Mouse (Mus musculus) small intestine, adult 2 months (tissue): ENCODE data around the gene Iqgap1.

Experiments used
- CTCF ChIP-seq: fragments of 200-500 bp; IDR thresholded peaks from 2 replicates; pipeline ENCODE4 v1.5.1; 2012; ENCODE audit warnings: low read depth, mild to moderate bottlenecking, control low read depth, inconsistent platforms, low read length, moderate library complexity, mixed read lengths; ENCODE audit not compliant: insufficient replicate concordance, insufficient read length; ENCODE audit errors: extremely low read depth
- POLR2A ChIP-seq: fragments of 200-500 bp; IDR thresholded peaks from 2 replicates; pipeline ENCODE4 v1.6.1; 2012; ENCODE audit warnings: low read depth, mild to moderate bottlenecking, control low read depth, inconsistent platforms, low read length, moderate library complexity

GRCm38 (mm10) chr7:80711496-80711895, 114.3 kb downstream of the Iqgap1 start:
- TF ChIP-seq CTCF (no peak), POLR2A (no peak)
